Mouse (Mus musculus): ENCODE data around the gene Grhpr. TPM values are rescaled to one million over a fixed set of nuclear protein-coding genes. Genes with fewer than 3 reads are reported as not detected.

The Grhpr gene
- total and polyA plus RNA-seq, 2 experiments from 2014 or later, result 18.2 to 31.1 TPM

DNA sequence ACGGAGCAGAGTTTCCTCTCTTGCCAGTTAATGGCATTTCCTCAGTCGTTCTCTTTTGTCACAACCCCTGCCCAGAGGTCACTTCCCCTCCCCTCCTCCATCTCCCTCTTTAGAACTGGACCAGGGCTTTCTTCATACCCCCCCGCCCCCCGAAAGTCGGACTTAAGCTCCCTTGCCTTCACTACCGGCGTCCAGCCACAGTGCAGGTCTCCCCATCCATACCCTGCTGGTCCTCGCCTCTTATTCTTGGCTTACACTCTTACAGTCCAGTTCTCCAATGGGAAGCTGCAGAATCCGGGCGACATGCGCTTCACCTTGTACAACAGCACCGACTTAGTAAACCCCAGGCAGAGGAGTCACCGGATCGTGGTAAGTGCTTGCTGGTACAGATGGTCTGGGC, 37.8 kb downstream of the Grhpr start:
- H3K4me1 ChIP-seq (ENCODE audit: insufficient read depth, low read length), result peaks cover 10% of the 10 kb centered on the region; the same call in 1 of the 2 replicates
- no peaks in the 10 kb centered on the region for H3K9me3 ChIP-seq (ENCODE audit: low read length)
- peak overlapping the region; percentile 96 for H3K4me2 ChIP-seq (ENCODE audit: low read depth, low read length, poor library complexity, severe bottlenecking)
- 0 out of 2 replicates have a peak overlapping the region, but pooled peaks have one; percentile 18 for H3K27ac ChIP-seq (ENCODE audit: low read depth, low read length)
- peak; percentile 48; the same call in 1 of the 2 replicates for ATAC-seq (ENCODE audit: low FRiP score)
- H3K27me3 ChIP-seq (ENCODE audit: insufficient read depth, low read length), result no peaks in the 10 kb centered on the region
- WGBS, result under 1% methylated on average over 14 of the region's 14 CpGs
- no peak for TF ChIP-seq CTCF (IDR thresholded peaks at IDR 0.05)
- H3K36me3 ChIP-seq (ENCODE audit: insufficient read depth, low read length), result peaks cover 9% of the 10 kb centered on the region; the same call in 1 of the 2 replicates
- H3K4me3 ChIP-seq (ENCODE audit: low read depth, low read length), result peak overlapping the region; percentile 74
- DNase-seq (ENCODE audit: low spot score), result no peak
- H3K9ac ChIP-seq (replicated peaks; ENCODE audit: low read length, poor library complexity, severe bottlenecking), result peak overlapping the region; percentile 67

DNA sequence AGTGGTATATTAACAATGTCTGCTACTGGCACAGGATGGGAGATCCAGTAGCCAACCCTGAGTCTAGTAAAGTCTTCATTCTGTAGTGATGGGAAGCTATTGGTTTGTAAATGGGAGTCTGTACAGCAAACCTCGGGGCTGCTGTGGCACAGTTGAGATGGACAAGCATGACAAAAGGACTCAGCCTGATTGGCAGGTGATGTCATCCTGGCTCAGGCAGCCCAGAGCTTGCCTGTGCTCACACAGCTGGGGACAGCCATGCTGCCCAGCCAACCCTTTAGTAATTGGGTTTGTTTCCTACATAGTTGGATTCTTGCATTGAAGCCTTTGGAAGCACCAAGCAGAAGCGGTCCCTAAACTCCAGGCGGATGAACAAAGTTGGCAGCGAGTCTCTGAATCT, 45.3 kb downstream of the Grhpr start:
- Histone ChIP-seq H3K27me3 (ENCODE audit: insufficient read depth, low read length) (no peaks in the 10 kb centered on the region), H3K9me3 (ENCODE audit: low read length) (no peaks in the 10 kb centered on the region), H3K4me2 (ENCODE audit: low read depth, low read length, poor library complexity, severe bottlenecking) (no peak overlapping the region), H3K27ac (ENCODE audit: low read depth, low read length) (no peak overlapping the region), H3K4me1 (ENCODE audit: insufficient read depth, low read length) (no peaks in the 10 kb centered on the region), H3K9ac (replicated peaks; ENCODE audit: low read length, poor library complexity, severe bottlenecking) (no peak overlapping the region), H3K36me3 (ENCODE audit: insufficient read depth, low read length) (peaks cover 47% of the 10 kb centered on the region), H3K4me3 (ENCODE audit: low read depth, low read length) (no peak overlapping the region)
- ATAC-seq (ENCODE audit: low FRiP score) (no peak), DNase-seq (ENCODE audit: low spot score) (no peak)
- TF ChIP-seq CTCF (IDR thresholded peaks at IDR 0.05), result no peak
- 81% methylated on average over 4 of the region's 4 CpGs for WGBS

DNA sequence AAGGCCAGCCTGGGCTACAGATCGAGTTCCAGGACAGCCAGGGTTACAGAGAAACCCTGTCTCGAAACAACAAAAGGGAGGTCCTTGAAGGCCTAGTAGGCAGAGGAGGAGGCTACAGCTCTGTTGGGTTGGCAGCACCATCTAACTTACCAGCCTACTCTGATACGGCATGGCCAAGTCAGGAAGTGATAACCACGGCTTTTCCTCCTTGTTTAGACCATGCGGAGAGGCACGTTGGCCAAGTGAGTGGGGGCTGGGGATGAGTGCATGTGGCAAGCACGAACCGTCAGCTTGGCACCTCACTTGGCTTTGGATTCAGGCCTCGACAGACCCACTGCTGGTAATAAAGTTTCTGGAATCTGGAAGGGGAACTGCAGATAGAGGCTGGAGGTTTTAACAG, 51.4 kb downstream of the Grhpr start:
- no peaks in the 10 kb centered on the region for H3K9me3 ChIP-seq (ENCODE audit: low read length)
- ATAC-seq (ENCODE audit: low FRiP score) (no peak), DNase-seq (ENCODE audit: low spot score) (no peak)
- no peak for TF ChIP-seq CTCF (IDR thresholded peaks at IDR 0.05)
- no peak overlapping the region for H3K27ac ChIP-seq (ENCODE audit: low read depth, low read length)
- H3K4me3 ChIP-seq (ENCODE audit: low read depth, low read length), result no peak overlapping the region
- H3K9ac ChIP-seq (replicated peaks; ENCODE audit: low read length, poor library complexity, severe bottlenecking), result no peak overlapping the region
- peaks cover 71% of the 10 kb centered on the region for H3K36me3 ChIP-seq (ENCODE audit: insufficient read depth, low read length)
- H3K4me1 ChIP-seq (ENCODE audit: insufficient read depth, low read length), result no peaks in the 10 kb centered on the region
- WGBS, result 94% methylated on average over 9 of the region's 9 CpGs
- H3K27me3 ChIP-seq (ENCODE audit: insufficient read depth, low read length), result no peaks in the 10 kb centered on the region
- no peak overlapping the region for H3K4me2 ChIP-seq (ENCODE audit: low read depth, low read length, poor library complexity, severe bottlenecking)

DNA sequence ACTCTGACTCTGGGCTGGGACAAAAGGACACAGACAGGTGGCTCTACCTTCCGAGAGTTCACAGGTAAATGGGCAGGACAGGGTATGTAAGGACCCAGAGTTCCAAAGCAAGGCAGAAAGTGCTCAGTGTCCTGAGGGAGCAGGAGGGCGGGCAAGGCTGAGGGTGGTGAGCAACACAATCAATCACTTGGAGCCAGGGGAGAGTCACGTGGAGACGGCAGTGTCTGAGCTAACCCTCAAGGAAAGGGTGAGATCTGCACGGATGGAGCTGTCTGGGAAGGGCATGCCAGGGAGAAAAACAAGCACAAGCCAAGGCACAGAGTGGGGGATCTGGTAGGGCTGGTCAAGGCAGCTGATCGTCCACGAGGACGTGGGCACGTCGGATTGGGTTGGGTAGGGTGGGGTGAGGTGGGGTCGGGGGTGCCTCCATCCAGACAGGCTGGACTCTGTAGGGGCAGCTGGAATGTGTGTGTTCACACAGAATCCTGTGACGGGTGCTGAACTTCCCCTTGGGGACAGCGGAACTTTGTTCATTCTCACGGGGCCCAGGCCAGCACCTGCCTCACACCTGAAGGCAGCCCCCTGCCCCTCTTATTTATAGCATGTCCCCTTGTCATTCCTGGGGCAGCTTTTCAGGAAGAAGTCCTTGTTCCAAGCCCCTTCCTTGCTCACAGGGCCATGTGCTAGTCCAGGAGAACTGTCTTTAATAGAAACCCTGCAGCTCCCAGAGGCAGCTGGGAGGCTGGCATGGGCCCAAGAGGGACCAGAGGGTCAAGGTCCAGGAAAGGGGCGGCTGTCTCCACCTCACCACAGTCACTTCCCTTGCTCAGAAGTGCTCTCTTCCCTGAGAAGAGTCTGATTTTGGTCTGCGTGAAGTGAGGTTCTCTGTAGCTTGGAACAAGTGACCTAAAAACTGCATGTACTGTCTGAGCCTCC, 53.8 kb downstream of the Grhpr start:
- DNase-seq (ENCODE audit: low spot score), result no peak
- no peak for ATAC-seq (ENCODE audit: low FRiP score)
- no peaks in the 10 kb centered on the region for H3K4me1 ChIP-seq (ENCODE audit: insufficient read depth, low read length)
- H3K4me3 ChIP-seq (ENCODE audit: low read depth, low read length), result no peak overlapping the region
- no peak overlapping the region for H3K27ac ChIP-seq (ENCODE audit: low read depth, low read length)
- no peaks in the 10 kb centered on the region for H3K27me3 ChIP-seq (ENCODE audit: insufficient read depth, low read length)
- no peak overlapping the region for H3K9ac ChIP-seq (replicated peaks; ENCODE audit: low read length, poor library complexity, severe bottlenecking)
- H3K9me3 ChIP-seq (ENCODE audit: low read length), result no peaks in the 10 kb centered on the region
- 82% methylated on average over 16 of the region's 16 CpGs for WGBS
- TF ChIP-seq CTCF (IDR thresholded peaks at IDR 0.05), result no peak
- H3K4me2 ChIP-seq (ENCODE audit: low read depth, low read length, poor library complexity, severe bottlenecking), result no peak overlapping the region
- H3K36me3 ChIP-seq (ENCODE audit: insufficient read depth, low read length), result peaks cover 60% of the 10 kb centered on the region

DNA sequence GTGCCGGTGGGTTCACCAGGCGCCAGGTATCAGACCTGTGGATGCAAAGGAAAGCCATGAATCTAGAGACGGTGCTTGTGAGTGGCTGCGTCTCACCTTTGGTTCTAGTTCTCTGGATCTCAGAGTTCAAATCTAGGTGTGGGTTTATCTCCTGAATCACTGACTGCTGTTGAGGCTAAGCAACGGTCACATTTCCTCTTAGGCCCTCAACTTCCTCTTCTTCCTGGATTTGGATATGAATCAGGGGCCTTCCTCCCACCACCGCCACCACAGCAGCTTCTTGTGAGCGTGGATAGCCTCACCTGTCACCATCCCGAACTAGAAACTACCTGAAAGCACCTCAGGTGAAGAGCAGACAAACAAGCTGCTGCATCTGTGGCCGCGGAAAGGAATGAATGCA, 54.9 kb downstream of the Grhpr start:
- no peak overlapping the region for H3K9ac ChIP-seq (replicated peaks; ENCODE audit: low read length, poor library complexity, severe bottlenecking)
- no peaks in the 10 kb centered on the region for H3K27me3 ChIP-seq (ENCODE audit: insufficient read depth, low read length)
- H3K36me3 ChIP-seq (ENCODE audit: insufficient read depth, low read length), result peaks cover 60% of the 10 kb centered on the region
- WGBS, result 98% methylated on average over 10 of the region's 10 CpGs
- ATAC-seq (ENCODE audit: low FRiP score) (no peak), DNase-seq (ENCODE audit: low spot score) (no peak)
- H3K9me3 ChIP-seq (ENCODE audit: low read length), result no peaks in the 10 kb centered on the region
- no peak for TF ChIP-seq CTCF (IDR thresholded peaks at IDR 0.05)
- H3K4me3 ChIP-seq (ENCODE audit: low read depth, low read length), result no peak overlapping the region
- no peaks in the 10 kb centered on the region for H3K4me1 ChIP-seq (ENCODE audit: insufficient read depth, low read length)
- no peak overlapping the region for H3K4me2 ChIP-seq (ENCODE audit: low read depth, low read length, poor library complexity, severe bottlenecking)
- no peak overlapping the region for H3K27ac ChIP-seq (ENCODE audit: low read depth, low read length)

DNA sequence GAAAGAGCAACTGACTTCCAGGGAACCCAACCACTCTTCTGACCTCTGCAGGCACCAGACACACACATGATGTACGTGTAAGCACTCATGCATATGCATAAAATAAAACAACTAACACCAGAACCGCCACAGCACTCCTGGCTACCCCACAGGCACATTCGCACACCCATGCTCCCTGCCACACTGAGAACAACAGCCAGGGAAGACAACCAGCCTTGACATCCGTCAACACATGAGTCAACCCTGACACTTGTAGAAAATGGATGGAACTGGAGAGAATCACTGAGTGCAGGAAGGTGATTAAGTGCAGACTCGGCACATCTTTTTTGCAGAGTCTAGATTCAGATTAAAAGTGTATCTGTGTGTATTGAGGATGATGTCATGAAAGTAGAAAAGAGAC, 55.4 kb downstream of the Grhpr start:
- Histone ChIP-seq H3K4me2 (ENCODE audit: low read depth, low read length, poor library complexity, severe bottlenecking) (no peak overlapping the region), H3K36me3 (ENCODE audit: insufficient read depth, low read length) (peaks cover 60% of the 10 kb centered on the region), H3K4me1 (ENCODE audit: insufficient read depth, low read length) (no peaks in the 10 kb centered on the region), H3K9me3 (ENCODE audit: low read length) (no peaks in the 10 kb centered on the region), H3K27ac (ENCODE audit: low read depth, low read length) (no peak overlapping the region), H3K27me3 (ENCODE audit: insufficient read depth, low read length) (no peaks in the 10 kb centered on the region), H3K9ac (replicated peaks; ENCODE audit: low read length, poor library complexity, severe bottlenecking) (no peak overlapping the region), H3K4me3 (ENCODE audit: low read depth, low read length) (no peak overlapping the region)
- ATAC-seq (ENCODE audit: low FRiP score) (no peak), DNase-seq (ENCODE audit: low spot score) (no peak)
- WGBS, result 84% methylated on average over 5 of the region's 5 CpGs
- TF ChIP-seq CTCF (IDR thresholded peaks at IDR 0.05), result no peak

Data from midbrain, postnatal 0 days (tissue).